Mouse (Mus musculus) stomach, postnatal 0 days (tissue): Measurements from ENCODE around the gene Rer1. TPM values are rescaled to one million over a fixed set of nuclear protein-coding genes. Genes with fewer than 3 reads are reported as not detected.

Experiments used
- ATAC-seq: fragments of 200-750 bp; cut with Nextera tagmentation; 2 replicates; pipeline ENCODE4 v1.8.0; 2017; ENCODE audit not compliant: low FRiP score, low TSS enrichment
- DNase-seq: peaks from one replicate; pipeline ENCODE4 v3.0.0-alpha.2; 2016; ENCODE audit warnings: low spot score
- H3K27ac ChIP-seq: fragments of 300-500 bp; sonication (generic); replicated peaks from 2 replicates; pipeline ENCODE4 v1.5.1; 2014; ENCODE audit warnings: mild to moderate bottlenecking, control low read depth
- H3K27me3 ChIP-seq: fragments of 300-500 bp; sonication (generic); 2 replicates; pipeline ENCODE4 v1.6.1; 2014; ENCODE audit warnings: low read length; ENCODE audit not compliant: control insufficient read depth, insufficient read depth
- H3K36me3 ChIP-seq: fragments of 300-500 bp; sonication (generic); 2 replicates; pipeline ENCODE4 v1.6.1; 2014; ENCODE audit warnings: low read length, mixed read lengths; ENCODE audit not compliant: control insufficient read depth, insufficient read depth
- H3K4me1 ChIP-seq: fragments of 300-500 bp; sonication (generic); replicated peaks from 2 replicates; pipeline ENCODE4 v1.6.1; 2014; ENCODE audit warnings: antibody characterized with exemption; ENCODE audit not compliant: control insufficient read depth, insufficient read depth
- H3K4me2 ChIP-seq: fragments of 300-500 bp; sonication (generic); replicated peaks from 2 replicates; pipeline ENCODE4 v1.6.1; 2014; ENCODE audit warnings: low read depth, mild to moderate bottlenecking, control low read depth, moderate library complexity
- H3K4me3 ChIP-seq: fragments of 300-500 bp; sonication (generic); 2 replicates; pipeline ENCODE4 v1.5.1; 2014; ENCODE audit warnings: low read depth, low read length, control low read depth
- H3K9ac ChIP-seq: fragments of 300-500 bp; sonication (generic); 2 replicates; pipeline ENCODE4 v1.6.1; 2014; ENCODE audit warnings: mild to moderate bottlenecking, low read length, control low read depth, mixed read lengths
- H3K9me3 ChIP-seq: fragments of 300-500 bp; sonication (generic); 2 replicates; pipeline ENCODE4 v1.6.1; 2016; ENCODE audit warnings: low read length; ENCODE audit not compliant: control insufficient read depth
- CTCF ChIP-seq: IDR thresholded peaks from 2 replicates; pipeline ENCODE4 v1.5.1; 2016; ENCODE audit warnings: antibody characterized with exemption, low read depth, mild to moderate bottlenecking, moderate library complexity
- EP300 ChIP-seq: optimal IDR thresholded peaks from 2 replicates; pipeline ENCODE3; 2016; ENCODE audit warnings: antibody characterized with exemption
- WGBS: fragments of 180-500 bp; shearing (Covaris S2); extraction: QIAGEN DNeasy Blood & Tissue Kit; methylation state at CpG from one replicate; pipeline ENCODE4 v1.1.7; 2014; 5-methylcytosine and 5-hydroxymethylcytosine counted together
- polyA plus RNA-seq: library from polyadenylated mRNA; unstranded; fragments of >200 nt; fragmentation: Nextera tagmentation; extraction: Ambion mirVana; gene quantifications from 2 replicates; pipeline ENCODE4 v1.2.1, GENCODE M21; 2015

Rer1 gene
- polyA plus RNA-seq, 1 experiment from 2014 or later: 185 TPM

DNA sequence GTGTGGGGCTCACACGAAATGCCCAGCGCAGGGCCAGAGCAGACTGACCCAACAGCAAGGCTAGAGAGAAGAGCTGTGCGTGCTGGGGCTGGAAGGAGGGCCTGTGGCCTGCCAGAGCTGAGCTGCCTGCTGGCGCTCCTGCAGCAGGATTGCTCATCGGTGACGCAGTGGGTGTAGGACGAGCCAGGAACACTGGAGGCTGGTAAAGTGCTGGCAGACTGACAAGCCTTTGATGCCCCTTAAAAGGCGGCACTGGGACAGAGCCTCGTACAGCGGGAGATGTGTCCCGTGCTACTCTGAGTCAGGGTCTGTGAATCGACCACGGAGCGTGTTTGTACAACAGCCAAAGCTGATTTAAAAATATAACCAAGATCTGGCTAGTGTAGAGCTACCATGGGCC, 43.8 kb upstream of the Rer1 start:
- Histone ChIP-seq H3K36me3 (no peaks in the 10 kb centered on the region), H3K4me2 (no peak overlapping the region), H3K4me1 (peaks cover 9% of the 10 kb centered on the region; the same call in 1 of the 2 replicates), H3K27ac (peak overlapping the region; percentile 85), H3K4me3 (no peak overlapping the region), H3K9me3 (no peaks in the 10 kb centered on the region), H3K9ac (peak overlapping the region; percentile 38), H3K27me3 (no peaks in the 10 kb centered on the region)
- DNase-seq (peak; percentile 68), ATAC-seq (peak; percentile 28; the same call in 1 of the 2 replicates)
- TF ChIP-seq CTCF: no peak
- peak; percentile 52 for TF ChIP-seq EP300
- WGBS: 44% methylated on average over 14 of the region's 14 CpGs

GRCm38 (mm10) chr4:155129132-155129917, 43.1 kb upstream of the Rer1 start:
- ATAC-seq (peak; percentile 21; the same call in 1 of the 2 replicates), DNase-seq (peak; percentile 63)
- no peaks in the 10 kb centered on the region for H3K9me3 ChIP-seq
- no peaks in the 10 kb centered on the region for H3K36me3 ChIP-seq
- peaks cover 9% of the 10 kb centered on the region; the same call in 1 of the 2 replicates for H3K4me1 ChIP-seq
- peak; percentile 73 for TF ChIP-seq CTCF
- TF ChIP-seq EP300: no peak
- no peak overlapping the region for H3K4me2 ChIP-seq
- peak overlapping the region; percentile 38 for H3K9ac ChIP-seq
- peak overlapping the region; percentile 85 for H3K27ac ChIP-seq
- H3K27me3 ChIP-seq: no peaks in the 10 kb centered on the region
- no peak overlapping the region for H3K4me3 ChIP-seq
- 80% methylated on average over 10 of the region's 10 CpGs for WGBS

DNA sequence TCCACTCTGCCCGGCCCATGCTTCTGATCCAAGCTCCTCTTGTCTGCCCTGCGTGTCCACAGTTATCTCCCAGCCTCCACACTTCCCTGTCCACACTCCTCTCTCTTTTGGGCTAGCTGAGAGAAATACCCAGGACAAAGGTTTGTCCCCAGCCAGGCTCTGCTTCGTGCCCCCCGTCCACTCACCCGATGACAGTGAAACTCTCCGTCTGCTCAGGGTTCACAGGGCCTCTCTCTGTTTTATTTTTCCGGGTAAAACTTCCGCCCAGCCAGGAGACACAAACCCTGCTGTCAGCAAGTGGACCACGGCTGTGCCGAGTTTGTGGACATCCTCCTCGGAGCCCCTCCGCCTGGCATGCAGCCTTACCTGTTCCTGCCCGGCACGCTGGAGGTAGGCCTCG, 42.2 kb upstream of the Rer1 start:
- TF ChIP-seq EP300 (no peak), CTCF (no peak)
- peaks cover 4% of the 10 kb centered on the region; the same call in 1 of the 2 replicates for H3K4me1 ChIP-seq
- DNase-seq (no peak), ATAC-seq (no peak)
- H3K36me3 ChIP-seq: no peaks in the 10 kb centered on the region
- no peak overlapping the region for H3K27ac ChIP-seq
- no peaks in the 10 kb centered on the region for H3K9me3 ChIP-seq
- no peak overlapping the region for H3K9ac ChIP-seq
- H3K4me3 ChIP-seq: no peak overlapping the region
- no peaks in the 10 kb centered on the region for H3K27me3 ChIP-seq
- no peak overlapping the region for H3K4me2 ChIP-seq
- WGBS: 80% methylated on average over 15 of the region's 15 CpGs

DNA sequence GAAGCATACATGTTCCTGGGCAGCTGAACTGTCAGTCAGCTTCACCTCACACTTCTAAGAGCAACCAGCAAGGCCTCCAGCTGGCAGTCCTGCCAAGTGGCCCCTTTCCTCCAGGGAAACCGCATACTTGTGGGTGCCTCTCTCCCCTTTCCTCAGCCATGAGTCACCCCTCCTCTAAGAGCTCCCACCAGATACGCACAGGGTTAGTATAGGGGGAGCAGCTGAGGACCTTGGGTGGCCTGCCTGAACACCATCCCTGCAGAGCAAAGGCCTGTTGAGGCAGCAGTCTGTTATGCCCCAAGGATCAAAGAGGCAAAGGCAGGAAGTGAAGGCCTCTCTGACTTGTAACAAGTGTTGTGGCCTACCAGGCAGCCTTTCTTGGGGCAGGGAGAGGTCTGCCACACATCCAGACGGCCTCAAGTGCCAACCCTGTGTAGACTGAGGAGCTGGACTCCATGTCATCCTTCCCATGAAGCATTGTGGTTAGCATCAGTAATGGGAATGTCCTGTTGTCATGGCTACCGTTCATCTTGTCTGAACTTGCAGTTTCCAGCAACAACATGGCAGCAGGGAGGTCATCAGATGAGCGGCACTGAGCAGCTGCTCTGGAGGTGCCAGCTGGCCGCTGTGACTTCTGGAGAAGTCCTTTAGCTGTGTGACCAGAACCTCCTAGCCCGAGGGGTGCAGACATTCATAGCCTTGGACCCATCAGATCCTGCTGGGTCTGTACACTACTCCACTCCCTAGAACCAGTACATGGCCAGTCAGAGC, 40.6 kb upstream of the Rer1 start:
- WGBS: 71% methylated on average over 7 of the region's 7 CpGs
- ATAC-seq (no peak), DNase-seq (no peak)
- TF ChIP-seq EP300 (no peak), CTCF (no peak)
- Histone ChIP-seq H3K27me3 (no peaks in the 10 kb centered on the region), H3K27ac (peak overlapping the region; percentile 35; the same call in 1 of the 2 replicates), H3K9ac (no peak overlapping the region), H3K4me2 (no peak overlapping the region), H3K9me3 (no peaks in the 10 kb centered on the region), H3K4me3 (no peak overlapping the region), H3K4me1 (peaks cover 9% of the 10 kb centered on the region), H3K36me3 (no peaks in the 10 kb centered on the region)

DNA sequence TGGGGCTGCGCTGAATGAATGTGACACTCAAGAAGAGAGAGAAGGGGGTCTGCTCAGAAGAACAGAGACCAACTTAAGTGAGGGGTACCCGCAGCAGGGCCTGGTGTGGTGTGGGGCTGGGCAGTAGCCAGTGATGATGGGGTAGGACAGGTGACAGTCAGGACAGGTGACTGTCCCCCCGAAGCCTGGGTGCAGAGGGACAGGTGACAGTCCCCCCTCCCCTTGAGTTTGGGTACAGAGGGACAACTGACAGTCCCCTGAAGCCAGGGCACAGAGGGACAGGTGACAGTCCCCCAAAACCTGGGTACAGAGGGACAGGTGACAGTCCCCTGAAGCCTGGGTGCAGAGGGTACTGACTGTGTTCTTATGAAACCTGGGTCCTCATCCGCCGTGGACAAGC, 40.0 kb upstream of the Rer1 start:
- H3K4me3 ChIP-seq: no peak overlapping the region
- no peak overlapping the region for H3K9ac ChIP-seq
- H3K27me3 ChIP-seq: no peaks in the 10 kb centered on the region
- ATAC-seq (no peak), DNase-seq (no peak)
- H3K36me3 ChIP-seq: no peaks in the 10 kb centered on the region
- WGBS: 83% methylated on average over 5 of the region's 5 CpGs
- no peak for TF ChIP-seq EP300
- TF ChIP-seq CTCF: no peak
- no peaks in the 10 kb centered on the region for H3K9me3 ChIP-seq
- peaks cover 11% of the 10 kb centered on the region for H3K4me1 ChIP-seq
- H3K27ac ChIP-seq: no peak overlapping the region
- H3K4me2 ChIP-seq: no peak overlapping the region
